Mouse (Mus musculus) CH12.LX (cell line): ENCODE measurements at regions not wholly inside any gene's neighbourhood (a gene's known extent, or its start where the extent isn't known, plus 50 kb on each side); places are given as distances from the start of the nearest gene placed in this dataset.

Source experiments
- CTCF ChIP-seq, 2 experiments: IDR thresholded peaks in 1 of 2; conservative IDR thresholded peaks in 1 of 2; 2 replicates each; pipeline ENCODE4 v1.5.1; 2011 to 2012; ENCODE audit warnings: low read depth in 2 of 2, low read length in 2 of 2, improper control_type of control experiment in 1 of 2, inconsistent platforms in 1 of 2, mild to moderate bottlenecking in 1 of 2, moderate library complexity in 1 of 2
- EP300 ChIP-seq: IDR thresholded peaks from 2 replicates; pipeline ENCODE4 v1.6.1; 2011; ENCODE audit warnings: low read length, improper control_type of control experiment
- MAX ChIP-seq: IDR thresholded peaks from 2 replicates; pipeline ENCODE4 v1.6.1; 2011; ENCODE audit warnings: low read length, improper control_type of control experiment
- PAX5 ChIP-seq: IDR thresholded peaks from 2 replicates; pipeline ENCODE4 v1.6.1; 2012; ENCODE audit warnings: low read length, inconsistent platforms, mixed read lengths
- POLR2A ChIP-seq: IDR thresholded peaks from 2 replicates; pipeline ENCODE4 v1.6.1; 2011; ENCODE audit warnings: low read depth, mild to moderate bottlenecking, improper control_type of control experiment, low read length
- TBP ChIP-seq: conservative IDR thresholded peaks from 2 replicates; pipeline ENCODE4 v1.6.1; 2011; ENCODE audit warnings: low read depth, low read length, improper control_type of control experiment
- USF1 ChIP-seq: IDR thresholded peaks from 2 replicates; pipeline ENCODE4 v1.6.1; 2014; ENCODE audit warnings: low read depth, mild to moderate bottlenecking, inconsistent platforms, low read length, improper control_type of control experiment
- ZKSCAN1 ChIP-seq: IDR thresholded peaks from 2 replicates; pipeline ENCODE4 v1.6.1; 2012; ENCODE audit warnings: low read depth, inconsistent platforms, low read length, improper control_type of control experiment, borderline replicate concordance
- ZNF384 ChIP-seq: IDR thresholded peaks from 2 replicates; pipeline ENCODE4 v1.6.1; 2012; ENCODE audit warnings: low read depth, low read length, improper control_type of control experiment, inconsistent platforms

DNA sequence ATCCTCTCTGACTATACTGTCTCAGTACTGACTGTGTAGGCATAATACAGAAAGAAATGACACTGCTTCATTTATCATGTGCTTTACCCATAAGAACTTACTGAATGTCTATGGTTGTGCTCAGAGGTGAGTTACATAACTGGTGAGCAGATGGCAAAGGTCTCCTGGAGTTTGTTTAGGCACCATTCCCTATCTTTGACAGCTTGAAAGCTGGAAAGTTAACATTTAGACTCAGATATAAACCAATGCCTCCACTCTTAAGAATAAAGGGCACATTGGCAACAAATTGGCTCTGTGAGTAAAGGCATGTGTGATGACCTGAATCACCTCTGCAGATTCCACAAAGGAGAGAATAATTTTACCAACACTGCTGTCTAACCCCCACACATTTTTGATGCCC is 894.0 kb upstream of the Gm8797 start:
- TF ChIP-seq ZKSCAN1 (no peak), PAX5 (no peak), USF1 (no peak), EP300 (no peak), TBP (no peak), ZNF384 (no peak), POLR2A (no peak), CTCF (conservative IDR thresholded peaks at IDR 0.05 in 1 of 2, IDR thresholded peaks at IDR 0.05 in 1 of 2; ENCODE audit: low read depth in 2 of 2, low read length in 2 of 2) (no peak), MAX (no peak)
